Mouse (Mus musculus) kidney, postnatal 25 days (tissue): ENCODE measurements around the gene Cyp19a1.

Experiments used
- DNase-seq, 2 experiments: peaks; one replicate each; pipeline ENCODE4 v3.0.0; 2021; ENCODE audit warnings: mixed read lengths in 2 of 2

The Cyp19a1 gene

GRCm38 (mm10) chr9:54168425-54168824 is 99.5 kb downstream of the Cyp19a1 start:
- DNase-seq = no peak

DNA sequence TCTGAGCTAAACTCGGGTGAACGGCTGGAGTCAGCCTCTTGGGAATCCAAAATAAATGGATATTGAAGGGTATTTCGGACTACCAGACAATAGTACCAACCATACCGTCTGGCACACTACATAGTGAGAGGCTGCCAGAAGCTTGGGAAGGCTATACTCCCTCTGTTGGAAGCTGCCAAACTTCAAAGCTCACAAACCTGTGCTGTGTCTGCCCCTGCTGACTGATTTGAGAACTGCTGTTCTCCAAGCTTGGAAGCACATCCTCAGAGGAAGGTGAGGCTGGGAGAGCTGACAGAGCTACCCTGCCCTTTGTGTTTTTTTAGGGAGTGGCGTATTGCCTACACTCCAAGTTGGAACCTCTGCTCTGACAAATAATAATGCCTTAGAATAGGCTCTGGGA is 104.8 kb downstream of the Cyp19a1 start:
- peak; percentile 43 to 63 for DNase-seq

DNA sequence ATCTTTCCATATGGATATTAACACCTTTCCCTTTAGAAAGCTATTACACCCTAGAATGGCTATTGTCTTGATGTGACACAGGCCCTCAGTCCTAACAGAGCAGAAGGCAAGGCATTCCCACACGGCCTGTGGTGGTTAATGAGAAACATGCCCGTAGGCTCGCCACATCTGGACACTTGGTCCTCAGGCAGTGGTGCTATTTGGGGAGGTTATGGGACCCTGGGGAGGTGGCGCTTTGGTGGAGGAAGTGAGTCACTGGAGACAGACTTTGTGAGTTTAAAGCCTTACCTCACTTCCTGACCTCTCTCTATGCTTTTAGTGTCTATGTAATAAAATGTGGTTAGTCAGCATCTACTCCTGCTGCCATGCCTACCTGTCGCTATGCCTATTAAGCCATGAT is 114.2 kb downstream of the Cyp19a1 start:
- DNase-seq = no peak

GRCm38 (mm10) chr9:54139191-54139590 is 128.7 kb downstream of the Cyp19a1 start:
- DNase-seq = peak in 1 of 2 experiments; percentile 16
